Mouse (Mus musculus): Measurements from ENCODE around the gene Sult6b1. TPM values are rescaled to one million over a fixed set of nuclear protein-coding genes. Genes with fewer than 3 reads are reported as not detected.

The Sult6b1 gene
- polyA plus RNA-seq (2011; ENCODE audit: insufficient read length, low read depth, missing spikeins): not detected in 2 replicates

DNA sequence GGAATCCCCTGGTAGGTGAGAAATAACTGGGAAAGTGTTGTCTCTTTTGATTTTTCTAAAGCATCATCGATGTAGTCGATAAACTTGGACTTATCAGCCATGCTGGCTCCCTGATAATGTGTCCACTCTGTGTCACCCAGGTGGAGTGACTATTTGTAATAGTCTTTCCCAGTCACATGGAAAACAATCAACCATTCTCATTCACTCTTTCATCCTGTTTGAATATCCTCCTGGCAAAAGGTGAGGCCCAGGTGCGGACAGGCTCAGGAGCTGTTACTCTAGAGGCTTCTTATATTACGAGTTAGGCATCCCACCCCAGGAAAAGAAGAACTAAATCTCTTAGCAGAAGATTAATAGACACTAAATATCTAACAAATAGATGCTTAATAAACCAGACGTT lies at the start of gene Sult6b1:
TSS of gene Sult6b1 (minus strand) at position 101 of the 400 bp plus-strand sequence.
- H3K27ac ChIP-seq (ENCODE audit: insufficient read depth, low read length): no peak within 1 kb of the TSS
- H3K4me3 ChIP-seq (ENCODE audit: insufficient read depth, low read length): no peak within 1 kb of the TSS
- TF ChIP-seq CTCF (IDR thresholded peaks at IDR 0.05; ENCODE audit: borderline replicate concordance, insufficient read depth, low read length): no peak
- TF ChIP-seq POLR2A (IDR thresholded peaks at IDR 0.05; ENCODE audit: low read depth, low read length): no peak
- no peaks in the 10 kb centered on the region for H3K4me1 ChIP-seq (ENCODE audit: control insufficient read depth, insufficient read depth, low read length)

DNA sequence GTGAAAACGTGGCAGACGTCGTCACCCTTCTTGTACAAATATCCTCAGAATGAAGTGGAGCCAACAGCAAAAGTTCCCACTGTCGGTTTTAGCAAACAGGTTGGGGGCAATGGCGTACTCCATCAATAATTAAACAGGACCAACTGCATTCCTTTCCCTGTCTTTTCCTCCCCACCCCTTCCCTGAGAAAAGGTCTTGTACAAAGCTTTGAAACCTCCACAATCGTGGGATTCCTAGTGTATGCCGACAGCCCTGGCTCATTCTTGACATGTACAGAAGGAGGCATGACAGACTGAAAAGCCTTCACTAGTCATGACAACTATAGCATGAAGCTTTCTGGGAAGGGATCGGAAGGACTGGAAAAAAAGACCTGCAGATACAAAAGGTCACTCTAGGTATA lies 46.4 kb upstream of the Sult6b1 start:
- H3K27ac ChIP-seq (ENCODE audit: insufficient read depth, low read length): no peak overlapping the region
- H3K4me1 ChIP-seq (ENCODE audit: control insufficient read depth, insufficient read depth, low read length): no peaks in the 10 kb centered on the region
- TF ChIP-seq POLR2A (IDR thresholded peaks at IDR 0.05; ENCODE audit: low read depth, low read length): no peak
- TF ChIP-seq CTCF (IDR thresholded peaks at IDR 0.05; ENCODE audit: borderline replicate concordance, insufficient read depth, low read length): no peak
- no peak overlapping the region for H3K4me3 ChIP-seq (ENCODE audit: insufficient read depth, low read length)

DNA sequence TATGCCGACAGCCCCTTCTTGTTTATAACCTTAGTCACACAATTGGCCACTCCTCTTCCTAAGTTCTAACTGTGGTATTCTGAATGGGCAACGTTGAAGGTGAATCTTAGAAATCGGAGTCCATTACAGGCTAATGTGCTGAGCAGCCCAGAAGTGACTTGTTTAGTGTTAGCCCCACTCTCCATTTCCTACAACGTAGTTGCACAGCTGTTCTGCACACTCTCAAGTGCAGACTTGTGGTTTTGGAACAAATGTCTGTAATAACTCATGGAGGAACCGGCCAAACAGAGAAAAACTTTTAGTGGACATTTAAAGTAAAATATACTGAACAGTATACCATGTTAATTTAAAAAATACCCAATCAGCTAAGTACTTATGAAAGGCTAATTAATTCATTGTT lies 45.3 kb upstream of the Sult6b1 start:
- Histone ChIP-seq H3K27ac (ENCODE audit: insufficient read depth, low read length) (no peak overlapping the region), H3K4me1 (ENCODE audit: control insufficient read depth, insufficient read depth, low read length) (no peaks in the 10 kb centered on the region), H3K4me3 (ENCODE audit: insufficient read depth, low read length) (no peak overlapping the region)
- TF ChIP-seq CTCF (IDR thresholded peaks at IDR 0.05; ENCODE audit: borderline replicate concordance, insufficient read depth, low read length) (no peak), POLR2A (IDR thresholded peaks at IDR 0.05; ENCODE audit: low read depth, low read length) (no peak)

DNA sequence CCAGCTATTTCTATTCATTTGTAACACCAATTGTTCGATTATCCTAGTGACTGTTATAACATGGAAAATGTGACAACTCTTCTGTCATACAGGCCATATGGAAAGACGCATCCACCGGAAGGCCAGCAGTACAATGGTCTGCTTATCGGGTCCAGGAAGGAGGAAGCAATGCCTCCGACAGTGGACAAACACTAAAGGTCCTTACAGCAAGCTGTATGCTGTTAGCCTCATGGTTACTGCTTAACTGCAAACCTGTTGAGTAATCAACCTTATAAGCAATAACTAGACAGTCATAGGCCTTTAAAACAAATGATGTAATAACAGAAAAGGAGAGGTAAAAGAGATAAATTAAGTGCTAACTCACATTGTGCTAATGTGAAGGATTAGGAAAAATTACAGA lies 44.4 kb upstream of the Sult6b1 start:
- Histone ChIP-seq H3K27ac (ENCODE audit: insufficient read depth, low read length) (no peak overlapping the region), H3K4me1 (ENCODE audit: control insufficient read depth, insufficient read depth, low read length) (no peaks in the 10 kb centered on the region), H3K4me3 (ENCODE audit: insufficient read depth, low read length) (no peak overlapping the region)
- TF ChIP-seq CTCF (IDR thresholded peaks at IDR 0.05; ENCODE audit: borderline replicate concordance, insufficient read depth, low read length) (no peak), POLR2A (IDR thresholded peaks at IDR 0.05; ENCODE audit: low read depth, low read length) (no peak)

DNA sequence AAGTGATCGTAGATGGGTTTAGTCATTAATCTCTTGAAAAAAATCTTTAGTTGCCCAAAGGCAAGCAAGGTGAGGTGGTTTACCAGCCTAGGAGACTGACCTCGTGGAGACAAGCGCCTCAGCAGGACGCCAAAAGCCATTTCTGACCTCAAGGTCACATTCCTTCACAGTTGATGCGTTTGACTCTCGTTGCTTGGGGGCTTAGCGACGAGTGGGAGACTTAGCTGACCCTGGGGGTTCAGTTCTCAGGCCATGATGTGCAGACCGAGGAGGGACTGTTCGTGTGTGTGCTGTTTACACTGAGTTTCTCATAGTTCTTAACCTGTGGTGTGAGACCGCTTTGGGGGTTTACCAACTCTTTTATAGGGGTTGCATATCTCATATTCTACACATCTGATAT lies 35.8 kb upstream of the Sult6b1 start:
- TF ChIP-seq CTCF (IDR thresholded peaks at IDR 0.05; ENCODE audit: borderline replicate concordance, insufficient read depth, low read length) (no peak), POLR2A (IDR thresholded peaks at IDR 0.05; ENCODE audit: low read depth, low read length) (no peak)
- Histone ChIP-seq H3K4me1 (ENCODE audit: control insufficient read depth, insufficient read depth, low read length) (no peaks in the 10 kb centered on the region; the same call in 1 of the 2 replicates), H3K4me3 (ENCODE audit: insufficient read depth, low read length) (no peak overlapping the region), H3K27ac (ENCODE audit: insufficient read depth, low read length) (no peak overlapping the region)

DNA sequence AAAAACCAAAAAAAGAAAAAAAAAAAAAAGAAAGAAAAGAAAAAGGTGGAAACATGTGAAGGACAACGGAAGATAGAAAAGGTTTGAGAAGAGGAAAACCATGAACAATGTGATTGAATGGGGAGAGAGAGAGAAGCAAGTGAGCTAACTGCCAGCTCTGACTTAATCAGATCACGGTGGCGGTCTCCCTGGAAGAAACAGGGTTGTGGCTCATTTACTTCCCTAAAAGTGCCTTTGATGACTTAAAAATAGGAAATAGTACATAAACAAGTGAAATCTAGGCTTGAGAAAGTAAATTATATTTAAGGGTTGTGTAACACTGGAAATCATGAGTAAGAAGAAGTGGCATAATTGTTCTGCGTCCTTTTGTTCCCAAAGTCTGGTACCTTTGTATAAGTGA lies 32.1 kb upstream of the Sult6b1 start:
- no peak overlapping the region for H3K27ac ChIP-seq (ENCODE audit: insufficient read depth, low read length)
- H3K4me1 ChIP-seq (ENCODE audit: control insufficient read depth, insufficient read depth, low read length): no peaks in the 10 kb centered on the region; the same call in 1 of the 2 replicates
- H3K4me3 ChIP-seq (ENCODE audit: insufficient read depth, low read length): no peak overlapping the region
- TF ChIP-seq POLR2A (IDR thresholded peaks at IDR 0.05; ENCODE audit: low read depth, low read length) (no peak), CTCF (IDR thresholded peaks at IDR 0.05; ENCODE audit: borderline replicate concordance, insufficient read depth, low read length) (no peak)

DNA sequence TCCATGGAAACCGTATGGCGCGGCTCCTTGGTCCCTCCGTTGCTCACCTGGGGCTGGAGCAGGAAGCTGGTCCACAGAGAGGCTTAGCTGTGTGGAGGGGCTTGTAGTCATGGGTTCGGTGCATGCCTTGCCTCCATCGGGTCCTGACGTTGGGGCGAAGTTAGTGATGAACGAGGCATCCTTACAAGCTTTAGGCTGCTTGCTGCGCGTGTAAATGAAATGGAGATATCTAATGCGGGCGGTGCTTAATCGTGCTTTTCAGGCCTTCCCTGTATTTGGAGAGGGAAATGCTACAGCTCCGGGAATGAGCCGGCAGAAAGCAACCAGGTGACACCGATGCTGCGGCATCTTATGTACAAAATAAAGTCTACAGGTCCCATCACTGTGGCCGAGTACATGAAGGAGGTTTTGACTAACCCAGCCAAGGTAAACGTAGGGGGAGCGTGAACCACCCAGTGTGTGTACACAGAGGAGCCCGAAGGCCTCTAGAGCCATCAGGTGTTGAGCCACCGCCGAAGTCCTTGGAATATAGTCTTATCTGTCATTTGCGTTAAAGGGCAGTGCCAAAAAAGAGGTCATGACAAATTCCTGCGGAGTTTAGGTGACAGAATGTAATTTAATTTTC lies 30.5 kb upstream of the Sult6b1 start:
- H3K4me1 ChIP-seq (ENCODE audit: control insufficient read depth, insufficient read depth, low read length): no peaks in the 10 kb centered on the region; the same call in 1 of the 2 replicates
- H3K27ac ChIP-seq (ENCODE audit: insufficient read depth, low read length): no peak overlapping the region
- TF ChIP-seq POLR2A (IDR thresholded peaks at IDR 0.05; ENCODE audit: low read depth, low read length) (no peak), CTCF (IDR thresholded peaks at IDR 0.05; ENCODE audit: borderline replicate concordance, insufficient read depth, low read length) (no peak)

DNA sequence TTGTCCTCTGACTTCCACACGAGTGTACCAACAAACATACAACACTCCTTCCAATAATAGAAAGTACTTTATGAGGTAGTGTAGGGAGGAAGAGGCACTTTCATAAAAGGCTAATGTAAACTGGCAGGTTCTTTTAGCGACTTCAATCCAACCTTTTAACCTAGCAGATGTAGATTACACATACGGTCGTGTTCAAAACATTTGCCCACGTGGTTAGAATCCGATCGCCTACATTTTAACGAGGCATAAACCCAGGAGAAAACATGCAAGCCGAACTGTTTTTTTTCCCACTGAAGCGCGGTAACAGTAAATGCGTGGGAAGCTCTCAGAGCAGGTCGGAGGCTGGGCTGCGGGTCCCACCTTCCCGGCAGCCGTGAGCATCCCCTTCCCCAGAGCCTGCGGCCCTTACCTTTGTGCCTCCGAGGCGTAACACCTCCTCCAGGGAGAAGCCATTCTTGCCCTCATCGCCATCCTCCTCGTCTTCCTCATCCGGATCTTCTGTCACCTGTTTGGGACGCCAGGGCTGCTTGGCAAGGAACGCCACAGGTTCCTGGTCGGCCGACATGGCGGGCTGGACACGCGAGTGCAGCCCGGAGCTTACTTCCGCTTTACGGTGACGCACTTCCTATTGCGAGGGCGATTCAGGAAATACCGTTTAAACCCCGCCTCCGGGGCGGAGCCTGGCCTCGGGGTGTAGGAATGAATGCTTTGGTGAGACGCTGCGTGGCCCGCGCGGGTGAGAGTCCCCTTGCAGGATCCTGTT lies 29.9 kb upstream of the Sult6b1 start, which contains the start of the genes Cebpz and Ndufaf7:
TSS of gene Cebpz (minus strand) at position 601 of the 763 bp plus-strand sequence.
TSS of gene Ndufaf7 (plus strand) at position 671 of the 763 bp plus-strand sequence.
- no peak within 1 kb of the TSS for H3K27ac ChIP-seq (ENCODE audit: insufficient read depth, low read length)
- TF ChIP-seq CTCF (IDR thresholded peaks at IDR 0.05; ENCODE audit: borderline replicate concordance, insufficient read depth, low read length): no peak
- TF ChIP-seq POLR2A (IDR thresholded peaks at IDR 0.05; ENCODE audit: low read depth, low read length): peak; percentile 87
- peak within 1 kb of the TSS; percentile 86 for H3K4me3 ChIP-seq (ENCODE audit: insufficient read depth, low read length)

More for the DNA sequence above, 30.5 kb upstream of the Sult6b1 start:
- peak overlapping the region; percentile 86 for H3K4me3 ChIP-seq (ENCODE audit: insufficient read depth, low read length)

DNA sequence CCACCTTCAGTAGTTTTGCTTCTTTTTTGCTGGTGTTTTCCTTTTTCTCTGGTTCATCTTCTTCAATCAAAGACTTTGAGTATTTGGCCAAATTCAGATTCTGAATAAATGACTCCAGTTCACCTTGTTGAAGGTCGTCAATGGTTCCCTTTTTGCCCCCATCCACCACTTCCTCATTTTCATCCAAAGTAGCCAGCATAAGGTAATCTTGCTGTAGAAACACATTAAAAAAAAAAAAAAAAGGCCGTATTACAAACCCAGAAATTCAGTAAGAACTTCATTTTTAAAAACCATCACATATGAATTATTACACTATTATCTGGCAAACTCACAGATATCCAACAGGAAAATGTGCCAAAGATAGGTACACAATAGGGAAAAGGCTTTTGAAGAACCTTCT lies 29.1 kb upstream of the Sult6b1 start:
- H3K4me1 ChIP-seq (ENCODE audit: control insufficient read depth, insufficient read depth, low read length): no peaks in the 10 kb centered on the region; the same call in 1 of the 2 replicates
- H3K27ac ChIP-seq (ENCODE audit: insufficient read depth, low read length): no peak overlapping the region
- peak overlapping the region; percentile 86 for H3K4me3 ChIP-seq (ENCODE audit: insufficient read depth, low read length)
- TF ChIP-seq POLR2A (IDR thresholded peaks at IDR 0.05; ENCODE audit: low read depth, low read length): no peak
- TF ChIP-seq CTCF (IDR thresholded peaks at IDR 0.05; ENCODE audit: borderline replicate concordance, insufficient read depth, low read length): no peak

More for the DNA sequence above, 29.9 kb upstream of the Sult6b1 start, which contains the start of the genes Cebpz and Ndufaf7:
- no peaks in the 10 kb centered on the region; the same call in 1 of the 2 replicates for H3K4me1 ChIP-seq (ENCODE audit: control insufficient read depth, insufficient read depth, low read length)

DNA sequence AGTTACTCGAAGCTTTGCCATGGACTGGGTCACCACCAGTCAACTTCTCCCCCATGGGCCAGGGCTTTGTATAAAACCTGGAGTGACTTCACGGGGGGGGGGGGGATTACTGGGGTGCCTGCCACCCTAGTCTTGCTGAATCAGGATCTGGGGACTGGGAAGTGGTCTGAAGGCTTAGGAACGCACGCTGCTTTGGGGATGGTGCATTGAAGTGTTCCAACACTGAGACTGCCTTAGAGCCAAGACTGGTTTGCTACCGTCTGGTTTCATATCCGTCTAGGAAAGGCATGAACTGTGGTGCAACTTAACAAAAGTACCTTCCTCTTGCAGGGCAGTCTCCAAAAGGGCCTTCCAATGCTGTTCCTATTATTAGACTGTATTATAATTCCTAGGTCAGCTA lies 10.9 kb upstream of the Sult6b1 start:
- no peak overlapping the region for H3K27ac ChIP-seq (ENCODE audit: insufficient read depth, low read length)
- peak overlapping the region; percentile 7; the same call in 1 of the 2 replicates for H3K4me3 ChIP-seq (ENCODE audit: insufficient read depth, low read length)
- no peaks in the 10 kb centered on the region for H3K4me1 ChIP-seq (ENCODE audit: control insufficient read depth, insufficient read depth, low read length)
- TF ChIP-seq POLR2A (IDR thresholded peaks at IDR 0.05; ENCODE audit: low read depth, low read length) (no peak), CTCF (IDR thresholded peaks at IDR 0.05; ENCODE audit: borderline replicate concordance, insufficient read depth, low read length) (no peak)
